In genomic region chr10:18480836-18481235, GRCm38 (mm10) we compare ENCODE assay signal across 10 mouse cellular contexts.
DNase-seq lines count a peak whose midpoint lies in the region.
"Had no signal": no experiment of that assay in that cellular context is flagged by ENCODE, and none has a peak within 500 bp of the region (broad histone marks: within the 10 kb centered on the region; RNA-seq: fewer than 3 reads in every experiment).

No protein-coding gene starts in this region.

- DNase-seq in frontal cortex, postnatal 36 days (ENCODE audit: low spot score in 2 of 2), result peak; percentile 12 to 30
- DNase-seq in frontal cortex, postnatal 10 days (ENCODE audit: low spot score in 2 of 2), result no peak
- DNase-seq in layer of hippocampus, adult 18-20 months (ENCODE audit: low spot score in 2 of 2), result peak; percentile 26 to 47
- DNase-seq in layer of hippocampus, postnatal 36 days, result no peak
- DNase-seq in NIH3T3 (ENCODE audit: low read depth), result peak; percentile 20
- peak; percentile 84 for DNase-seq in fibroblast of lung, adult 2 months (ENCODE audit: low read depth)
- no peak for DNase-seq in B cell, adult 2 months
- DNase-seq in cerebellum, adult 8-10 months, result no peak
- DNase-seq: cerebellum, adult 9-10 months; forebrain, postnatal 0 days had no signal

Comparison
In these comparisons a context has a peak if more than half of its experiments do, and no peak if none do; other contexts are left out.
1. DNase-seq: peak in frontal cortex, postnatal 36 days (2 of 2), layer of hippocampus, adult 18-20 months (2 of 2), NIH3T3 (single experiment) and fibroblast of lung, adult 2 months (single experiment); none in frontal cortex, postnatal 10 days (0 of 2), layer of hippocampus, postnatal 36 days (0 of 2), B cell, adult 2 months (0 of 2) and cerebellum, adult 8-10 months (single experiment).